Mouse (Mus musculus): ENCODE data around the gene Nrcam.

- TF ChIP-seq CTCF (IDR thresholded peaks at IDR 0.05; ENCODE audit: low read depth) (no peak), EP300 (IDR thresholded peaks at IDR 0.05; ENCODE audit: low read depth) (no peak)
Observed at GRCm38 (mm10) chr12:44402134-44402533, 73.4 kb downstream of the Nrcam start.

All from liver, embryonic 14.5 days (tissue).